Mouse (Mus musculus): ENCODE data around the gene Arhgef17.

Gene Arhgef17

GRCm38 (mm10) chr7:100931926-100932480 is at the start of gene Arhgef17:
Arhgef17 (minus strand) TSS chr7:100932107.
- peak in 1 of 2 experiments; percentile 21 for DNase-seq

DNA sequence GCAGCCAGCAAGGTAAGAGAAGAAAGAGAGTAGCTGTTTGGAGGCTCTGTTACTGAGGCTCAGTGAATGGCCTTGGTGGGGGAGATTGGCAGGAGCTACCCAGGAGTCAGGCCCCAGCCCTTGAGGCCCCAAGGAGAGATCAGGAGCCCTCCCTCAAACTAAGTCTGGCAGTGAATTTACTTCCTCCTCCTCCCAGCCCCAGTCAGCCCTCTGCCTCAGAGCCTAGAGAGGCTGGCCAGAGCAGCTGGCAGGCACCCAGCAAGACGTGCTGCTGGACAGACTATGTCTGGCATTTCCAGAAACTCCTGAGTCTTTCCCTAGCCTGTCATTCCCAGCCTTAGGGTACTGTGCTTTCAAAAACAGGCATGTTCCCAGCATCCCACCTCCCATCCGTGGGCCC is 47.3 kb upstream of the Arhgef17 start:
- DNase-seq = peak; percentile 33 to 59

- no peak for DNase-seq
Measured at GRCm38 (mm10) chr7:100978171-100978570, 46.3 kb upstream of the Arhgef17 start.

DNA sequence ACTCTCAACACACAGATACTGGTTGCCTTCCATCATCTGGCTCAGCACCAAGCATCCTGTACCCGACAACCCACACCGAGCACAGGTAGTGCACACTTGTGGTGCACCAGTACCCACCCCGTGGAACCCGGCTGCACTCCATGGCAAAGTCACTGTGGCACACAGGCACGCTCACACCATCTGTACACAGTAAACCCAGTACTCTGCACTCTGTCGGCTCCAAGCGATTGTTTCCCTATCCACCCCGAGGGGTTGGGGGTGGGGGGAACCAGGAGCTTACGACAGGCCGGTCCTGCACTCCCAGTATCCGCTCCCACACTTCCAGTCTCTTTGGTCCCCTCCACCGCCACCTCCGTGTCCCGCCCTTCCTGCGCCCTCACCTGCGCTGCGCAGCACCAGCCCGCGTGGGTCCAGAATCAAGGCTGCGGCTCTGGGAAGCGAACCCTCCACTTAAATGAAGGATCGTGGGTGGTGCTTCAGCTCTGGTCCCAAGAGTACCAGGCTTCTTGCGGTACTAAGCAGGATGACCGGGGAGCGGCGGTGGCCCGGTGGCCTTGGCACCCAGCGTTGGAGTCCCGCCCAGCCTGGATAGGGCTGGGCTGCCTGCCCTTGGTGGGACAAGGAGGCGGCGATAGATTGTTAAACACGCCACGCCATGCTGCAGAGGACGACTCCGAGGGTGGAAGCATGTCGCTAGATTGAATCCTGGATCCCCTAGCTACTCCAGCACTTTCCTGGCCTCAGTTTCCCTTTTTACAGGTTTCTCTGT is 42.4 kb upstream of the Arhgef17 start, which contains the start of gene P2ry6:
P2ry6 (minus strand) TSS at position 515 of the 769 bp plus-strand sequence.
- peak in 1 of 2 experiments; percentile 52 for DNase-seq

- no peak for DNase-seq
Measured at GRCm38 (mm10) chr7:100972875-100973274, 41.0 kb upstream of the Arhgef17 start.

- DNase-seq = no peak
Measured at GRCm38 (mm10) chr7:100968874-100969659, 37.2 kb upstream of the Arhgef17 start.

DNA sequence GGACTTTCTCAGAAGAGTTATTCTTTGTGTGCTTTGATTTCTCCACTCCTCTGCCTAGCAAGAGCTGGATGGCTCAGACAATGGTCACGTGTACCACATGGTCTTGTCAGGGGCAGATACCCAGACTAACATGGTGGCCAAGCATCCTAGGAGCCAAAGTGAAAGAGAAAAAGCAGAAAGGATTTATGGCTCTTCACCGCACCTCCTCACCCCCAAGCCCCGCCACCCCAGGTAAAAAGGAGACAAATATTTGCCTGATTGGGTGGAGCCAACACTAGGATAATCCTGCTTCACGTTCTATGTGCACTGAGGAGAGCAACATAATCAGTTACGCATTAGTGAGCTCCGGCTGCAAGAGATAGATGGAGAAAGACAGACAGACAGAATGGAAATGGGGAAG is 36.5 kb upstream of the Arhgef17 start:
- DNase-seq = no peak

- no peak for DNase-seq
Measured at GRCm38 (mm10) chr7:100967850-100968249, 35.9 kb upstream of the Arhgef17 start.

GRCm38 (mm10) chr7:100966014-100966413 is 34.1 kb upstream of the Arhgef17 start:
- DNase-seq = no peak

DNA sequence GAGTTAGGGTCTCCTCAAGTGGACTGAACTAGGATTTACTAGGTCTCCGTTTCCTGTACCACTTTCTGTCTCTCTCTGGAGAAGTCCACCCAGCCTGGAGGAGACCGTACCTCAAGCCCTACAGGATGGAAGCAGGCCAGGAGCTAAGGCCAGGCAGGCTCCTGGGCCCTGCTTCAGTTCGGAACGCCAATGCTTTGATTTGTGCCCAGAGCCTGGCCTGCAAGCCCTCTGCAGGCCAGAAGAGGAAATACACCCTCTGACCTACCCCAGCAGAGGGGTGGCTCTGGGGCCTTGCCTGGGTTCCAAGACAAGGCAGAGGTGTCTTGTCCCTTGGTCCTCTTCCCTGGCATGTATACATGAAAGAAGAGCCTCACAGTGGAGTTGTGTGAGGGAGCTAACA is 33.2 kb upstream of the Arhgef17 start:
- peak in 1 of 2 experiments; percentile 58 for DNase-seq

DNA sequence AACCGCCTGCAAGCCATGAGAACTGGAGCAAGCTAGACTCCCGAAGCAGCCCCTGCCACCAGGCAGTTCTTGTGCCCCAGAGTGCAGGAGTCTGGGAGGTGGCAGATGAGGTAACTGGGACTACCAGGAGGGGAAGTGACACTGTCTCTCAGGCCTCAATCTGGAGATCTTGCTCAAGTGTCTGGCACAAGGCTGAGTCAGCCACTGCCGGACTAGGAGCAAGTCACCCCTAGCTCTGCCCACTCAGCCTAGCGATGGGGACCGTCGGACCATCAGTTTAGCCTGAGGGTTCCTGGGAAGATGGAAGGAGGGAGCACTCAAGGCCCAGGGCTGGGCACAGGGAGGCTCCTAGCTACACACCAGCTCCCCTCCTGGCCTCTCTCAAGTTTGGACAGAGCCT is 32.3 kb upstream of the Arhgef17 start:
- no peak for DNase-seq

- no peak for DNase-seq
Measured at GRCm38 (mm10) chr7:100963381-100963780, 31.5 kb upstream of the Arhgef17 start.

- DNase-seq = no peak
Measured at GRCm38 (mm10) chr7:100961146-100961545, 29.2 kb upstream of the Arhgef17 start.

DNA sequence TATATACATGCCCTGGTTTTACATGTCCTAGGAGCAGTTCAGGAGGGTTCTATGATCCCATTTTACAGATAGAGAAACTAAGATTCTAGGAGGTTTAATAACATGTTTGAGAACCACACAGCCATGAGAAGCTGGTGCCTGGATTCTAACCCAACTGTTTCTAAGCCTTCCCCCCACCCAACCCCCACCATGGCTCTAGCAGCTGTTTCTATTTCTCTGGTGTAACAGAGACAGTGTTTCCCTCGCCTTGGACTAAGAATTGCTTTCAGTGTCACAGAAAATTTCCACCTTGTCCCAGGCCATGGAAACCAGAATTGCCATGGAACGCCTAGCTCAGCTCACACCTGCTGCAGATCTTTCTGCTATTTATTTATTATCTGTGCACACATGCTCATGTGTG is 28.6 kb upstream of the Arhgef17 start:
- DNase-seq = no peak

DNA sequence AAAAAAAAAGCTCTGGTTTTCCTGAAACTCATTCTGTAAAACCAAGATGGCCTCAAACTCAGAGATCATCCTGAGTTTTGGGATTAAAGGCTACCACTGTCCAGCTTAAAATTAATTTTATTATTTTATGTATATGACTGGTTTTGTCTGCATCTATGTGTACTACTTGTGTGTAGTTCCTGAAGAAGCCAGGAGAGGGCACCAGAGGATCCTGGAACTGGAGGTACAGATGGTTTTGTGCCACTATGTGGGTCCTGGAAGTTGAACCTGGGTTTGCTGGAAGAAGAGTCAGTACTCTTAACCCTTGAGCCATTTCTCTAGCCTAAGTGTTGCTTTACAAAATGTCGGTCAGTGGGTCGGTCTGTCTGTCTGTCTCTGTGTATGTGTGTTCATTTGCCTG is 26.5 kb upstream of the Arhgef17 start:
- DNase-seq = no peak

GRCm38 (mm10) chr7:100952686-100953085 is 20.8 kb upstream of the Arhgef17 start:
- DNase-seq = no peak

DNA sequence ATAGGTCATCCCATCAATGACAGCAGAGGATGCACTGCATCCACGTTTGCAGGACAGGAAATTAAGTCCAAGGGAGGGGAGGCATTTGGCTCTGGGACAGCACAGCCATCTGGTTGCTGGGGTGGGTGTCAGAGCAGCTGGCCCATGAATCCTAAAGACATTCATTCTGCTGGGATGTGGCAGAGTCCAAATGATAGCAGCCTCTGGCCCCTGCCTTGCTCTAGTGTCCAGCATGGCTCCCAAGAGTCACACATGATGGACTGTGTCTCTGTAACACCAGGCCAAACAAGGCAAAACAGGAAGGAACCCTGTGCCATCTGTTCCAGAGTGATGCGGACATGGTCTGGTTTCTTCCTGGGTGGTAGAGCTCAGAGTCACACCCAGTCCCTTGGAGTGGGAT is 20.0 kb upstream of the Arhgef17 start:
- DNase-seq = no peak

GRCm38 (mm10) chr7:100950481-100951010 is 18.6 kb upstream of the Arhgef17 start:
- DNase-seq = no peak

DNA sequence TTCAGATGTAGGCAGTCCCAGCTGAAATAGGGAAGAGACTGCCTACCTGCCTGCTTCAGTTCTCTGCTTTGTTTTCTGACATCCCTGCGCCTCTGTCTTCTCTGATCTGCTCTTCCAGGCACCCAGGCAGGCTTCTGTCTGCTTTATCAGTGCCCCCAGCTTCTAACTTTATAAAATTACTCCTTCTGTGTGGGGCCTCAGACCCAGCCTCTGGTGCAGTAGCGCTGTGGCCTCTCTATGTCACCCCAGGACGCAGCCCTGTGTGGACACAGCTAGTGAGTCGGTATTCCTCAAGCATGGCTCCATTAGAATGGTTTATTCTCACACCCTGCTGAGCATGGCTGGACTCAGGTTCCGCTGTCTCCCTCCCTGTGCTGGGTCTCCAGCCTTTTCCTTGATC is 18.1 kb upstream of the Arhgef17 start:
- DNase-seq = no peak

GRCm38 (mm10) chr7:100944738-100945137 is 12.8 kb upstream of the Arhgef17 start:
- no peak for DNase-seq

DNA sequence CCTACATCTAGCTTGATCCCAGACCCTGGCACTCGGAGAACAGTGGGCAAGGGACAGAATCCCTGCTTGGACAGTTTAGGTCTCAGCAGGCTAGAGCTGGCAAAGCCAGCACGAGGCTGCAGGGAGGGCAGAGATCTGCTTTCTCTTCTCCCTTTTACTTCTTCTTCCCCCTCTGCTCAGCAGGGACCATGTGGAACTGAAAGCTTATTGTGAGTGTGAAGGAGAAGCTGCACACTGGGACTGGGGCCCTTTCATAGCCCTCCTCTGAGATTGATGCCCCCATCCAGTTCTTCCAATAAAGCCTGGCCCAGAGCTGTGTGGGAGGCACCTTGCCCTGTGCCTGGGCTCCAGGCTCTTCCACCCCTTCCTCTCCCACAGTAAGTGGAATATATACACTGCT is 12.4 kb upstream of the Arhgef17 start:
- no peak for DNase-seq

DNA sequence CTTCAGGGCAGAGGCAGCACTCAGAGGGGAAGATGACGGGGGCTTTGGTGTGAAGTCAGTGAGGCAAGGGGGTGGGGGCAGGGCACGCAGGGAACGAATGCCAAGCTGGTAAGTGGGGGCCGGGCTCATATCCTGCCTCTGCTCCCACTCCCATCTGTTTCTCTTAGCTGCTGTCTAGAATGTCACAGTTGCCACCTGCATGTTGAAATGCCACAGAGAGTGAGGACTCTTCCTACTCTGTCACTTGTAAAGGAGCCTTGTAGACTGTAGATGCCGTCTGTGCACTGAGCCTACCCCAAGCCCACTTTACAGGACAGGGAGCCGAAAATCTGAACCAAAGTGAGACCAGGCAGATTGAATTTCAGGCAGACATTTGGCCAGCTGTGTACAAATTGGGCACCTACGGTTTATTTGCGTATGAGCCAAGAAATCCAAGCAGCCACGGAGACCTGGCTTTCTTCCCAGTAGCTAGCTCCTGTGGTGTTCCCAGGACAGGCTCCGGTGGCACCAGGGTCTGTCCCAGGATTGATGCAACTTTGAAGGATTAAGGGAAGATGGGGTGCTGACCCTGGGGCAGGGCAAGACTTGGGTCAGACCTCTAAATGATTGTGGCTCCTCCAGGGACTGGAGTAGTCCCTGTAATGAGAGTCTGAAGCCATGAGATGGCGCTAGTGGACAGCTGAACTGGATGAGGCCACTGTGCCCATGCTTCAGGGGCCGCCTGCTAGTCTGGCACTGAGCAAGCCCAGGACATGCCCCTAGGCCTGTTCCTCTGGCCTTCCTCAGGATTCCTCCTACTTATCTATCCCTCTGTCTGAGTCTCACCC is 11.1 kb upstream of the Arhgef17 start:
- peak; percentile 62 to 72 for DNase-seq

DNA sequence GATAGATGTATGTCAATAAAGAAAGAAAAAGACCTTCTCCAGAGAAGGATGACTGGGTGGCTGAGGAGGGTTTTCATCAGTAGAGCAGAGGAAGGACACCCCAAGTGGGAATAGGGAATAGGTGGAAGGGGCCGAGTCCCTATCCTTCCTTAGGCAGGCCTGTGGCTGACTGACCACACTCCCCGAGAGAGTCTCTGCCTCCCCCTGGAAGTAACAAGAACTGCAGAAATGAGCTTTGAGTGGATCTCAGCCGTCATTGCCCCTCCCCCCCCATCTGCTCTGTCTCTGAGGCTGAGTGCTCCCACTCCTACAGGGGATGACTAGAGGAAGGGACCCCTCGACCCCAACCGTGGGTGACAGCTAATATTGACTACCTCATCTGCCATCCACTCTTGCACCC is 9.3 kb upstream of the Arhgef17 start:
- no peak for DNase-seq

All from cerebellum, postnatal 25 days (tissue).